Mouse (Mus musculus): ENCODE results near the gene Ap5z1. TPM values are rescaled to one million over a fixed set of nuclear protein-coding genes. Genes with fewer than 3 reads are reported as not detected.

Ap5z1 gene
- total RNA-seq, 2 experiments from 2014 or later, result 6.4 to 8.1 TPM

DNA sequence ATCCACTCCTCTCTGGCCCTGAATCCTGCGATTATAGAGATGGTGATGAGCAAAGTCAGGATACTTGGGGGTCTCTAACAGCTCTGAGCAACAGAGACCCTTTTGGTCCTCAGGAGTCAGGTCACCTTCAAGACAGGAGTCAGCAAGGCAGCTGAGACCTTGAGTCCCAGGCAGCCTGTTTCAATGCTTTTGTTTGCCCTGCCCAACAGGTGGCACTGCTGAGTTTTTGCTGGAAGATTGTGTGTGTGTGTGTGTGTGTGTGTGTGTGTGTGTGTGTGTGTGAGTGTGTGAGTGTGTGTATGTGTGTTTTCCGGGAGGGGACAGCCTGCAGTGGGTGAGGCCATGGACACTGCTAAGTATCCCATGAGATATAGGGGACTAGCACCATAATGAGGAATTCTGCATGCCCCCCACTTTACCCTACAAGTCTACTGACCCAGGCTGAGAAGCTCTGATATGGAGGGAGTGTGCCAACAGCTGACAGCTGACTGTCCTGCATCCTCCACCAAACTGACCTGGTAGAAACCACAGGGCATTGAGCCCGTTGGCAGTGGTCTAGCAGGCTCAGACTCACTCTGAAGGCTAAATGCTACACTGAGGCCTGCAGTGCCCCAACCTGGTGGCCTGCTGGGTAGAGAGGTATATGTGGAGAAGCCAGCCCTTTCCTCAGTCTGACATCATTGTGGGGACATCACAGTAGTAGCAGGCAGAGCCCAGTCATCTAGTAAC, 42.1 kb downstream of the Ap5z1 start:
- DNase-seq, result peak in 1 of 2 experiments; percentile 39
- intact Hi-C loops (cut with DNase I), result no loop called here

DNA sequence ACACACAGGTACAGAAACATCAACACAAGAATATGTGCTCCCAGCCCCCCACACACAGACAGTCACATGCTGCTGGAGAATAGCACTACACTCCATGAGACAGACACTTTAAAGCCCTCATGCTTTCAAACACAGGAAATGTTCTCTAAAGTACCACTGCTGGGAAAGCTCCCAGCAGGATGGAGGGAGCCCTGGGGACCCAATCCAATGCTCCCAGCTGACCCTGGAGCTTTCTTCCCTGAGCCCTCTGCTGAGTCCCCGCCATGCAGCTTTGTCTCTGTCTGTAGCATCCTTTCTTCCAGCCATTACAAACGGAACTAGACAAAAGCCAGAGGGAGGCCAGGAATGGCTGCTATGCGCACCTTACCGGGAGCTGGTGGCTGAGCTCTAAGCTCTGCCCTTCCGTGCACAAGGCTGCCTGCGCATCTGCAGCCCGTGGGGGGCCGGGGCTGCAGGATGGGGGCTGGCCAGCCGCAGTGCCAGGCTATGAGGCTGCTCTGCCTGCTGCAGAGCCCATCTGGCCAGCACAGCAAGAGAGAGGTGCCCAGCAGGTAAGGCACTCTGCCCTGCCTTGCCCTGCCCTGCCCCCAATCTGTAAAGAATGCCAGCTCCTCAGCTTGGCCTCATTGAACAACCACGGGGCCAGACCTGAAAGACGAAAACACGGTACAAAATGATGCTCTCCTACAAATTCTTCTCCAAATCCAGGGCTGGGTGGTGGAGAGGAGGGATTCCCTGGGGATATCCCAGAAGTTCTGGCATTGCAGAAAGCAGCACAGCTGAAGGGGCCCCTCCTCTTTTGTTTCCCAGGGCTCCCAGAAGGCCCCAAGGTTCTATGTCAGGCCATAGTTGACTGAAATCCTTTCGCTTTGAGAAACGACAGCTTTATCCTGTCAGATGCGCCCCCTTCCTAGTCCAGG, 45.7 kb downstream of the Ap5z1 start:
- intact Hi-C loops (cut with DNase I), result no loop called here
- DNase-seq, result peak; percentile 28 to 39

DNA sequence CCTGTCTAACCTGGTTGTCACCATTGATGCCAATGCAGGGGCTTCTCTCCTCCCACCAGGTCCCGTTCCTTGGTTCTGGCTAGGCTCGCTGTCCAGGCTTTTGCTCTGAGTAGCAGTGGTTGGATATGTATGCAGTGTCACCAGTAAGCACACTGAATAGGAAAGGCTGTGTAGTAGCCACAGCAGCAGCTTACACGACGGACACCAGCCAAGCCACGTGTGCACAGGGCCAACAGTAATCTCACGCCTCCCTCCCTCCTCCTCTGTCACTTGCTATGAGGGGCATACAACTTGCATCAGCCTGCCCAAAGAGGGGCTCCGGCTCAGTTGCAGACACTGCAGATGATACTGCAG, 46.3 kb downstream of the Ap5z1 start:
- peak; percentile 23 to 36 for DNase-seq
- intact Hi-C loops (cut with DNase I), result no loop called here

DNA sequence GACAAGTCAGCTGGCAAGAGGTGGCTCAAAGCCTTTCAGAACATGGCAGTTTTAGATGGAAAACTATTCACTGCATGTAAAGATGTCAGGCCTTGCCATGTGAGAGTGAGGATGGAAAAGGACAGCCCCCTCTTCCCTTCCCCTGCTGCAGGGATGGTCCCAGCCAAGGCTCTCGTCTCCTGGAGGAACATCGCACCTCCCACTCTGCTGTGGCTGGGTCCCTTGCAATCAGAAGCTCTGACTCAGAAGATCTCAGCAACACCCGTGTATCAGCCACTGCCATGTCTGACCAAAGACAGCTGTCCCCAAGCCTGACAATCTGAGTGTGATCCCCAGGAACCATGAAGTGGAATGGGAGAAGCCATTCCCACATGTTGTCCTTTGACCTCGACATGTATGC, 48.4 kb downstream of the Ap5z1 start:
- no peak for DNase-seq
- intact Hi-C loops (cut with DNase I), result no loop called here

DNA sequence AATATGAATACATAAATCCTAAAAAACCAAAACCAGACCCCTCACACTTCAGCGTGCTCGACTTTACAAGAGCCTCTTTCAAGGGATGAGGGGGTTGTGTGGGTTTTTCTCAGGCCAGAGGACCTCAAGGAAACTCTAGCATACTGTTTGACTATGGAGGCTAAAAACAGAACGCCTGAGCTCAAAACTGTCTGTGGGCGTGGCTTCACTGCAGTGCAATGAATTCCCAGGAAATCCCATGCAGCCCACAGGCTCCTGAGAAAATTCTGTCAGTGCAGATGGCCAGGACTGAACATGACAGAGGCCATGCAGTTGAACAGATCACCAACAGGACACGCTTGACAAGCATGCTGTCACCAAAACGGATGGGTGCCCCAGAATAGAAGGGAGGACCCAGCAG, 55.2 kb downstream of the Ap5z1 start:
- intact Hi-C loops (cut with DNase I), result no loop called here
- DNase-seq, result peak in 1 of 2 experiments; percentile 23

DNA sequence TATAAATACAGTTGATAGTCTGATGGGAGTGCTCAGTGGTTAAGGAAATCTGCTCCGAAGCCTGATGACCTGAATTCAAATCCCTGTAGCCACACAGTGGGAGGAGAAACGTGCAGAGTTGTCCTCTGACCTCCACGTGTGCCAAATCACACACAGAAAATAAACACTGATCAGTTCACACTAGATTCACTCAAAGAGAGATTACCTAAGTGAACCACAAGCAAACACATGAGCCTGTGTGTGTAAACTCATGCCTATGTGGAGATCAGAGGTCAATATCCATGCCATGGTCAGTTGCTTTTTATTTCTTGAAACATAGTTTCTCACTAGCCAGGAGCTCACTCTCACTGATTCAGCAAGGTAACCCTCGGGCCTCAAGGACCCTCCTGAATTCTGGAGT, 56.6 kb downstream of the Ap5z1 start:
- DNase-seq, result no peak
- intact Hi-C loops (cut with DNase I), result no loop called here

DNA sequence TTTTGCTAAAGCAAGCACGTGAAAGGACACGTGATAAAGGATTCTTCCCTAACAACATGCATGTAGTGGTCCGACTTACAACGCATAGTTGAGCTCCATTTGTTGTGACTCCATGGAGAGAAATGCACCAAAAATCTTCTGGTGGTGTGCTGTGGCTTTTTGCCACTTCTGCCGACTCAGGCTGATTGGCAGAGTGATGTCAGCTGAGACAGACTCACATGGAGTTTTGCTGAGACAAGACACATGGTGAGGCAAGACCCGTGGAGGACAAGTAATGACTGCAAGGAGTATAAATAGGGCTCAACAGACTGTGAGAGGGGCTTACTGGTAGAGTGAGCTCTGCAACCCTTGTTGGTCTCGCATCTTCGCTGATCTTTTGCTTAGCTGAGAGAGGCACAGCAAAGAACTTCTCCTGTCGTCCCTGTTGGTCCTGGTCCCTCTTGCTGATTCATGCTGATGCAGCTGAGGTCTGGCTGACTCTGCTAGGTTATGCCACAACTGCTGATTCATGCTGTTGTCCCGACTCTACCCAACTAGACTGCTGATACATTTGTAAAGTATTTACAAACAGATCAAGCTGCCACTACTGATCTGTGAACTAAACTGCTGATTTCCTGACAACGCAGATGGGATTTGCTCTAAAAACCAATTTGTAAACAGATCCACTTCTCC, 57.6 kb downstream of the Ap5z1 start:
- intact Hi-C loops (cut with DNase I), result no loop called here
- DNase-seq, result no peak

DNA sequence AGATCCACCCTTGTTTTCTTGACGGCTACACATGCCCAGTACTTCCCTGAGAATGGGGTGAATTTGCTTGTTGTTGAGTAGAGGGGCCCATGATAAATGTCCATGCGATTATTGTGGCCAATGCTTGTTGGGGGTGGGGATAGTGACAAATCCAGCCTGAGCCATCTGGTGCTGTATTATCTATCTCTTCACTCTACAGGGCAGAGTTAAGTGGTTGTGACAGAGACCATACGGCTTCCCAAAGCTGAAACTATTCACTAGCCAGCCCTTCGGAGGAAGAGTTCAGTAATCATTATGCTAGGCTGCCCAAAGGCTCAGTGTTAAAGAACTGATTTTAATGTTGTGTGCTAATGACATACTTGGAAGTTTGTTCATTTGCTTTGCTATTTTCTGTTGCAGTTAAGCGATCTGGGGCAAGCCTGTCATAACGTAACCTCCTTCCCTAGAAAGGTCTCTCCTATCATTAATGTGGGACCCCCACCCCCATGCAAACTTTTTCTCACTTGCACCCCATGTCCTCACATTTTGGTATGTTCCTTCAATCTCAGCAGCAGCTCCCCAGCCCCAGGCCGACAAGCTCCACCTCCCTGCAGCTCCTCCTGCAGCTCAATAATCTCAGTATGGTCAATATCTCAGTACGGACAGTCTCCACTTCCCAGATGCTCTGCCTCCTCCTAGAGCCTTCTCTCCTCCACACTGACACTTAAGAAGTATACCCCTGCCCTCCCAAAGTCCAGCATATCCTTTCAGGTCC, 61.1 kb downstream of the Ap5z1 start:
- intact Hi-C loops (cut with DNase I), result no loop called here
- no peak for DNase-seq

Other genes starting within 250 kb of the Ap5z1 start
- 10 to 100 TPM; 16.8 to 19.0 TPM for gene Foxk1, start 62.4 kb upstream of the Ap5z1 start, total RNA-seq (2021)
- gene Papolb, start 66.1 kb downstream of the Ap5z1 start, total RNA-seq (2021), result under 1 TPM; 0.12 to 0.17 TPM
- 1 to 10 TPM; 2.8 to 3.4 TPM for gene Radil, start 87.2 kb downstream of the Ap5z1 start, total RNA-seq (2021)
- gene Mmd2, start 144.9 kb downstream of the Ap5z1 start, total RNA-seq (2021), result 1 to 10 TPM in 1 of 2 experiments, under 1 TPM in 1; 0.82 to 3.3 TPM
- 10 to 100 TPM; 39.0 to 39.3 TPM for gene Wipi2, start 163.8 kb downstream of the Ap5z1 start, total RNA-seq (2021)
- gene Slc29a4, start 228.6 kb downstream of the Ap5z1 start, total RNA-seq (2021), result 1 to 10 TPM; 1.1 to 1.5 TPM

Measured in heart, postnatal 10 days (tissue).